Mouse (Mus musculus) limb, embryonic 11.5 days (tissue): Measurements from ENCODE around the gene Cpt1a. TPM values are rescaled to one million over a fixed set of nuclear protein-coding genes. Genes with fewer than 3 reads are reported as not detected.

ENCODE experiments used
- ATAC-seq: fragments of 200-750 bp; cut with Nextera tagmentation; 2 replicates; pipeline ENCODE4 v1.8.0; 2017; ENCODE audit warnings: low read depth; ENCODE audit not compliant: insufficient number of reproducible peaks, low FRiP score, low TSS enrichment
- DNase-seq: peaks from one replicate; pipeline ENCODE4 v3.0.0-alpha.2; 2015; ENCODE audit warnings: low spot score
- H3K27ac ChIP-seq: fragments of 300-500 bp; sonication (generic); replicated peaks from 2 replicates; pipeline ENCODE4 v1.5.1; 2014; ENCODE audit warnings: low read depth, mild to moderate bottlenecking, low read length
- H3K27me3 ChIP-seq: fragments of 300-500 bp; sonication (generic); 2 replicates; pipeline ENCODE4 v1.6.1; 2014; ENCODE audit warnings: mild to moderate bottlenecking, low read length, mixed read lengths; ENCODE audit not compliant: control insufficient read depth, insufficient read depth
- H3K36me3 ChIP-seq: fragments of 300-500 bp; sonication (generic); 2 replicates; pipeline ENCODE4 v1.6.1; 2014; ENCODE audit warnings: mild to moderate bottlenecking, low read length, moderate library complexity, mixed read lengths; ENCODE audit not compliant: control insufficient read depth, insufficient read depth
- H3K4me1 ChIP-seq: fragments of 300-500 bp; sonication (generic); 2 replicates; pipeline ENCODE4 v1.6.1; 2014; ENCODE audit warnings: low read length, mixed read lengths; ENCODE audit not compliant: control insufficient read depth, insufficient read depth
- H3K4me2 ChIP-seq: fragments of 300-500 bp; sonication (generic); 2 replicates; pipeline ENCODE4 v1.6.1; 2014; ENCODE audit warnings: low read depth, mild to moderate bottlenecking, moderate library complexity; ENCODE audit not compliant: severe bottlenecking
- H3K4me3 ChIP-seq: fragments of 300-500 bp; sonication (generic); 2 replicates; pipeline ENCODE4 v1.5.1; 2014; ENCODE audit warnings: low read depth, low read length
- H3K9ac ChIP-seq: fragments of 300-500 bp; sonication (generic); 2 replicates; pipeline ENCODE4 v1.6.1; 2014; ENCODE audit warnings: mild to moderate bottlenecking, low read length
- H3K9me3 ChIP-seq: fragments of 300-500 bp; sonication (generic); 2 replicates; pipeline ENCODE4 v1.6.1; 2016; ENCODE audit warnings: low read length; ENCODE audit not compliant: control insufficient read depth
- WGBS: fragments of 180-500 bp; shearing (Covaris S2); extraction: QIAGEN DNeasy Blood & Tissue Kit; methylation state at CpG from one replicate; pipeline ENCODE4 v1.1.7; 2014; 5-methylcytosine and 5-hydroxymethylcytosine counted together
- polyA plus RNA-seq: library from polyadenylated mRNA; unstranded; fragments of >200 nt; fragmentation: Nextera tagmentation; extraction: Ambion mirVana; gene quantifications from 2 replicates; pipeline ENCODE4 v1.2.1, GENCODE M21; 2014

The Cpt1a gene
- polyA plus RNA-seq, 1 experiment from 2014 or later = 10.8 TPM

DNA sequence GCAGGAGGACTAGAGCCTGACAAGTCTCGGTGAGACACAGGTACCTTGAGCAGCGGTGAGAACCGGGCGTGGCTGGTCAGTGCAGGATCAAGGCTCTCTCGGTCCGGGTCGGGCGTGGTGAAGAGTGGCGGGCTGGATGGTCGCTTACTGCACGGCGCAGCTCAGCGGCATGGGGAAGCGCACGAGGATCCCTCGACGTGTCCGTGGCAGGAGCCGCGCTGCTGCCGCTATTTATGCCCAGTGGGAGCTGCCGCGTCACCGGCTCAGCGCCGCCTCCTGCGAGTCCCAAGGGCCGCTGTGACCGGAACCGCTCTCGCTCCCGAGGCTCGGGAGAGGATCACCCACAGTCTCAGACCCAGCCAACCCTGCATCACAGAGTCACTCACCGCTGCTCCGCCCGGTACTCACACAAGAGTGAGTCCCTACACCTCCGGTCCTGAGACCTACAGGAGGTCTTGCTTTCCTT is 92.2 kb downstream of the Cpt1a start, which contains the start of gene Gal:
TSS of gene Gal (minus strand) at position 277 of the 466 bp plus-strand sequence.
- under 1% methylated on average over 37 of the region's 37 CpGs for WGBS
- H3K27me3 ChIP-seq = peaks cover 22% of the 10 kb centered on the region
- no peak for ATAC-seq

DNA sequence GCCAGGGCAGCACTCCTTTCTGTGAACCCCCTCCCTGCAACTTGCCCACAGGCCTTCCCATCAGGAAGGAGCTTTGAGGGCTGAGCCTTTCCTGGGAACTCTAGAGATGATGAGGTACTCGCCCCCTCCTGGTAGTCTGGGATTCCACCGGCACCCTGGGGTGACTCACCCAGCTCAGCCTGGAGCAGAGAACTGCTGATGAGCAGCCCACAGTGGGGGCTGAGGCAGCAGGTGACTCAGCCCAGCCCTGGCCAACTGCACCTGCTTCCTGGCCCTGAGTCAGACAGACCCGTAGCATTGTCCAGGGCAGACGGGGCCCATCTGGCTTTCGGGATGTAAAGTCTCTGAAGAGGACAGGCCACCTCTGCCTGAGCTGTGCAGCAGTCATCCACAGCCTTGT is 97.1 kb downstream of the Cpt1a start:
- Histone ChIP-seq H3K4me3 (no peak overlapping the region), H3K4me1 (no peaks in the 10 kb centered on the region), H3K4me2 (no peak overlapping the region), H3K27ac (no peak overlapping the region), H3K9me3 (no peaks in the 10 kb centered on the region), H3K36me3 (no peaks in the 10 kb centered on the region), H3K9ac (no peak overlapping the region), H3K27me3 (peaks cover 13% of the 10 kb centered on the region)
- DNase-seq (no peak), ATAC-seq (no peak)
- 68% methylated on average over 5 of the region's 5 CpGs for WGBS

More for the DNA sequence above, 92.2 kb downstream of the Cpt1a start, which contains the start of gene Gal:
- Histone ChIP-seq H3K27ac (no peak within 1 kb of the TSS), H3K9ac (peak within 1 kb of the TSS; percentile 2; the same call in 1 of the 2 replicates), H3K36me3 (no peaks in the 10 kb centered on the region), H3K4me3 (peak within 1 kb of the TSS; percentile 30), H3K4me1 (no peaks in the 10 kb centered on the region), H3K9me3 (no peaks in the 10 kb centered on the region), H3K4me2 (peak within 1 kb of the TSS; percentile 66)
- peak; percentile 28 for DNase-seq

DNA sequence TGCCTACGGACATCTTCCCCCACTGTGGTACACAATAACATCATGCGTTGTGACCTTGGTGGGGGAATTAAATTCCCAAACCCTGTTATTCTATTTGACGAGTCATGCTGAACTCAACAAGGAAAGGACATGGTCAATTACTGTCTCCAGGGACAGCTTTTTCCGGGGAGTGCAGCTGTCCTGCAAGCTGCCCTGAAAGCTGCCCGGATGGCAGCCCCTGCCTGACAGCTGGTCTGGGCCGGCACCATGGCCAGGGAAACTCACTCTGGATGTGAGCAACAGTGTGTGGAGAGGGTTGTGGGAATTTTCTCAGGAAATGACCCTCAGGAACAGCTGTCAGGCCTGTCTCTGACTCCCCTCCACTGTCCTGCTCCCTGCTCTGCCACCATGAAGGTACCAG is 100.4 kb downstream of the Cpt1a start:
- DNase-seq = no peak
- no peaks in the 10 kb centered on the region for H3K9me3 ChIP-seq
- ATAC-seq = no peak

DNA sequence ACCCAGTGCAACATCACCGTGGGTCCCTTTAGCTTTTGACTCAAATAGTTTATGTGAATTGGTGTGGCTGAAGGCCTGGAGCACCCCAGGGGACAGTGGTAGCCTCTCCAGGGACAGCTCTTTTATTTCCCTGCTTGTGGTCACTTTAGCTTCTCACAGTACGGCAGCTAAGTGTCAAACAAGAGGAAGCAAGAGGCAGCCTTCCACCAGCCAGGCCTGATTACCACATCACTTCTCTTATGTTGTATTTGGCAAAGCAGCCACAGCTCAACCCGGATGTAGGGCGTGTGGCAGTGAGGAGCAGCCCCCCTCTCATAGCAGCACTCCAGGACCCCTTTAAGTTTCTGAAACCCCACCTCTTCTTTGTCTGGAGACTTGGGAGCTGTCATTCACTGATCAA is 100.8 kb downstream of the Cpt1a start:
- Histone ChIP-seq H3K4me1 (no peaks in the 10 kb centered on the region), H3K4me3 (no peak overlapping the region), H3K27me3 (no peaks in the 10 kb centered on the region), H3K27ac (no peak overlapping the region), H3K4me2 (no peak overlapping the region), H3K9me3 (no peaks in the 10 kb centered on the region), H3K36me3 (no peaks in the 10 kb centered on the region), H3K9ac (no peak overlapping the region)
- DNase-seq (no peak), ATAC-seq (no peak)
- WGBS = 56% methylated on average over 4 of the region's 4 CpGs

More for the DNA sequence above, 100.4 kb downstream of the Cpt1a start:
- Histone ChIP-seq H3K4me1 (no peaks in the 10 kb centered on the region), H3K36me3 (no peaks in the 10 kb centered on the region), H3K4me3 (no peak overlapping the region), H3K9ac (no peak overlapping the region), H3K27ac (no peak overlapping the region), H3K4me2 (no peak overlapping the region), H3K27me3 (no peaks in the 10 kb centered on the region)
- 73% methylated on average over 6 of the region's 6 CpGs for WGBS

DNA sequence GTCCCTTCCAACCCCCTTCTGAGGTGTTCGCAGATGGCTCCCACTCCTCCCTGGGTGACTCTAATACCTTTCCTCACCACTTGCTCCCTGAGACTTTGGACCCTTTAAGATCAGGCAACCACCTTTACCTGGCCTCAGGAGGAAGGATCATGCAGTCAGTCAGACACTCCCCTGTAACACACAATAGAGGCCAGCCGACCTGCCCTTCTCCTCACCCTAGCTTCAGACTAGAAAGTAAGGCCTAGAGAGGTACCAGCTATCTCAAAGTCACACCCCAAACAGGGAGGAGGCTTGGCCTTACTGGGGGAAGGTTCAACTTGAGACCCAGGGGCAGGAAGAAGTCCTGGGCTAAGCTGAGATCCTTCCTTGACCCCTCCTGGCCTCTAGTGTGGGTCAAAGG is 102.1 kb downstream of the Cpt1a start:
- Histone ChIP-seq H3K9ac (no peak overlapping the region), H3K36me3 (no peaks in the 10 kb centered on the region), H3K9me3 (no peaks in the 10 kb centered on the region), H3K27ac (no peak overlapping the region), H3K4me2 (no peak overlapping the region), H3K4me1 (no peaks in the 10 kb centered on the region), H3K4me3 (no peak overlapping the region), H3K27me3 (no peaks in the 10 kb centered on the region)
- DNase-seq = no peak
- WGBS = 36% methylated on average over 2 of the region's 2 CpGs
- ATAC-seq = no peak

GRCm38 (mm10) chr19:3428057-3428830 is 106.1 kb downstream of the Cpt1a start:
- H3K4me2 ChIP-seq = no peak overlapping the region
- DNase-seq = no peak
- H3K9me3 ChIP-seq = no peaks in the 10 kb centered on the region; the same call in 1 of the 2 replicates
- no peaks in the 10 kb centered on the region for H3K27me3 ChIP-seq
- H3K4me1 ChIP-seq = no peaks in the 10 kb centered on the region
- 70% methylated on average over 15 of the region's 15 CpGs for WGBS
- H3K9ac ChIP-seq = no peak overlapping the region
- no peak overlapping the region for H3K4me3 ChIP-seq
- no peaks in the 10 kb centered on the region for H3K36me3 ChIP-seq
- ATAC-seq = no peak
- H3K27ac ChIP-seq = no peak overlapping the region

DNA sequence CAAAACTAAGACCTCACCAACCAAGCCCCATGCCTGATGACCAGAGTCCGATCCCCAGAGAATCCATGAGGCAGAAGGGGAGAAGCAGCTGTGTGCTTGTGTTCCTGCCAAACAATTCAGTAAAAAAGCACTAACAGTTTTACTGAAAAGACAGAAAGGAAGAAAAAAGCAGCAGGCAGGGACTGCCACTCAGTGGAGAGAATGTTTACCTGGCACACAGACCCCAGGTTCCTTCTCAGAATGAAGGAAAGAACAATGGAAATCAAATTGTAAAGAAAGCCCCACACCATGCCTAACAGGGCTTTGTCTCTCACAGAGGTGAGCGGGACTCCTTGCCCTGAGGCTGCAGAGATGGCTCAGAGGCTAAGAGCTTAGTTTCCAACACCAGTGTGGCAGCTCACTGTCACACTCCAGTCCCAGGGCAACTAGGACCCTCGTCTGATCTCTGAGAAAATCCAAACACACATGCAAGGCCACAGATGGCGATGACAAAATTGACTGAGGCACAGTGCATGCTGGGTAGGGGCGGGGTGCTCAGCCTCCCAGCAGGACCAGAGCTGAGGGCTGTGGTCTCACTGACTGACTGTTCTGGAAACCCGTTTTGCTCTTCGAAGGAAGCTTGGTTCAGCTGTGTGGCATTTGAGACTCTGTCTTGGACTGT is 107.2 kb downstream of the Cpt1a start:
- ATAC-seq (no peak), DNase-seq (no peak)
- Histone ChIP-seq H3K4me3 (no peak overlapping the region), H3K27me3 (no peaks in the 10 kb centered on the region), H3K4me2 (no peak overlapping the region), H3K9me3 (no peaks in the 10 kb centered on the region; the same call in 1 of the 2 replicates), H3K36me3 (no peaks in the 10 kb centered on the region), H3K9ac (no peak overlapping the region), H3K27ac (no peak overlapping the region), H3K4me1 (no peaks in the 10 kb centered on the region)
- WGBS = 71% methylated on average over 7 of the region's 7 CpGs

GRCm38 (mm10) chr19:3431066-3431465 is 108.9 kb downstream of the Cpt1a start:
- H3K9me3 ChIP-seq = no peaks in the 10 kb centered on the region; the same call in 1 of the 2 replicates
- 59% methylated on average over 7 of the region's 7 CpGs for WGBS

More at GRCm38 (mm10) chr19:3431066-3431465, 108.9 kb downstream of the Cpt1a start:
- Histone ChIP-seq H3K4me1 (no peaks in the 10 kb centered on the region), H3K27ac (no peak overlapping the region), H3K9ac (no peak overlapping the region), H3K27me3 (no peaks in the 10 kb centered on the region), H3K4me3 (no peak overlapping the region), H3K36me3 (no peaks in the 10 kb centered on the region), H3K4me2 (no peak overlapping the region)
- no peak for DNase-seq
- ATAC-seq = no peak
